Mouse (Mus musculus): ENCODE measurements around the gene Kcnj10. TPM values are rescaled to one million over a fixed set of nuclear protein-coding genes. Genes with fewer than 3 reads are reported as not detected.

The Kcnj10 gene
- polyA plus RNA-seq, 1 experiment: 0.06 TPM

DNA sequence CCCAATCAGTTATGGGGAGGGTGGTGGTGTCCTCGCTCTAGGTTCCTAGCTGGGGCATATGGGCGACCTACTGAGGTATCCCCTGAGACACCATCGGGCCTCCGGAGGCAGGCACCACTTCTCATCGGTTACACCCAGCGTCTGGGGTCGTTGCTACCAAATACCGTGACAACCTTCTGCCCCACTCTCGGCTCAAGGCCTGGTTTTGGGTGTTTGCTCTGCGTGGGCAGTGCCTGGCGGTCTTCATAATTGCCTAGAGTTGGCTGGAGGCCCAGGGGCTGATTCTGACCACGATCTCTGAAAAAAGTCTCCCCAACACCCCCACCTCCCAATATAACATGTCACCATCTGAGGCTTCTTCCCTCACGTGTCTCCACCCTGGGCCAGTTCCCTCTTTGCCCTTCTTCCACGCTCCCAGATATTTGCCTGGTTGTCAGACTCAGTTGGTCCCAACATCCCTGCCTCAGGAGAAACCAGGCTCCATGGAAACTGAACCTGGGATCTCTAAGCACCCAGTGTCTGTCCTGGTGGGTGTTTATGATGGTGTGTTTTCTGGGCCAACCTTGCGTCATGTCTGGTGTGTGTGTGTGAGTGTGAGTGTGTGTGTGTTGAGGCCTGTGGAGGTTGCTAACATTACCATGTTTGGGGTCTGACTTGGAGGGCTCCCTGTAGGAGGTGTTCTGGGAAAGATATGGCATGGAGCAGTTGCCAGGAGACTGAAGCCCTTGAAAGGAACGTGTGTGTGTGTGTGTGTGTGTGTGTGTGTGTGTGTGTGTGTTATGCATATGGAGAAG lies 28.0 kb upstream of the Kcnj10 start:
- no peaks in the 10 kb centered on the region for H3K27me3 ChIP-seq (ENCODE audit: control insufficient read depth, insufficient read depth, low read length)
- TF ChIP-seq CTCF (IDR thresholded peaks at IDR 0.05; ENCODE audit: control insufficient read depth, insufficient read depth, insufficient replicate concordance, low read depth, low read length) (no peak), POLR2A (IDR thresholded peaks at IDR 0.05; ENCODE audit: control insufficient read depth, low read depth, low read length) (no peak)
- H3K4me1 ChIP-seq (ENCODE audit: control insufficient read depth, insufficient read depth, low read length): peaks cover 5% of the 10 kb centered on the region; the same call in 1 of the 2 replicates
- H3K27ac ChIP-seq (ENCODE audit: control insufficient read depth, insufficient read depth, low read depth, low read length): no peak overlapping the region
- no peaks in the 10 kb centered on the region for H3K36me3 ChIP-seq (ENCODE audit: control insufficient read depth, insufficient read depth, low read length)
- H3K4me3 ChIP-seq (ENCODE audit: control insufficient read depth, low read depth, low read length): peak overlapping the region; percentile 77

DNA sequence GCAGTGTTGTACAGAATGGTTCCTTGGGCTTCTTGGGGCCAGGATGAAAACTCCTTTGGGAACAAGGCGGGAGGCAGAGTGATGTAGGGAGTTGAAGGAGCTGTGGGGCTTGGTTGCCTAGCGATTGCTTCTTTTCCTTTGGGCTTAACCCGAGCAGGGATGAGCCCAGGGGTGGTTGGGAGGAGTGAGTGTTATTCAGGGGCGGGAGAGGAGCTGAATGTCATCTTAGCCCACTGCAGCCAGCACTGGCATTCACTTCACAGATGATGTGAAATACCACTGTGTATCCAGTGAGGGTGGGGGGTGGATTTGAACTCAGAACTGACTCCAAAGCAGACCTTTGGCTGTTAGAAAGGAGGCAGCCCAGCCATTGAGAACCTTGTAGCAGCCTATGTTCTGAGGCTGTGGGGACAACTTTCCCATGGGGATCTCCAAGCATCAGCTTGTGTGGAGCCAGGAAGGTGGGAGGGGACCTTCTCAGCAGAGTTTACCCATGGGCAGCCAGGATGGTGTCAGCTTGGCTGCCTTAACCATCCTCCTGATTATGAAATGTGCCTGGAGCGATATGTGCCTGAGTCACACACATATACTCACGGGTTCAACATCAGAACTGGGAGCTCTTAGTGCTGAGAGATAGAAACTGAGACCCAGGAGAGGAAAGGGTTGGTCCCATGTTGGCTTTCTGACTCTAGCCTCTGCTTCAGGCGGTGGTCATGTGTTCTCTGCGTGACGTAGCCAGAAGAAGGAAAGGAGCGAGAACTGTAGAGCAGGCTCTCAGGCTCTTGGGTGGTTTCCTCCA lies 27.2 kb upstream of the Kcnj10 start:
- no peaks in the 10 kb centered on the region for H3K36me3 ChIP-seq (ENCODE audit: control insufficient read depth, insufficient read depth, low read length)
- no peak for TF ChIP-seq POLR2A (IDR thresholded peaks at IDR 0.05; ENCODE audit: control insufficient read depth, low read depth, low read length)
- no peak for TF ChIP-seq CTCF (IDR thresholded peaks at IDR 0.05; ENCODE audit: control insufficient read depth, insufficient read depth, insufficient replicate concordance, low read depth, low read length)
- H3K27me3 ChIP-seq (ENCODE audit: control insufficient read depth, insufficient read depth, low read length): no peaks in the 10 kb centered on the region
- no peak overlapping the region for H3K27ac ChIP-seq (ENCODE audit: control insufficient read depth, insufficient read depth, low read depth, low read length)
- peaks cover 10% of the 10 kb centered on the region for H3K4me1 ChIP-seq (ENCODE audit: control insufficient read depth, insufficient read depth, low read length)
- H3K4me3 ChIP-seq (ENCODE audit: control insufficient read depth, low read depth, low read length): no peak overlapping the region

DNA sequence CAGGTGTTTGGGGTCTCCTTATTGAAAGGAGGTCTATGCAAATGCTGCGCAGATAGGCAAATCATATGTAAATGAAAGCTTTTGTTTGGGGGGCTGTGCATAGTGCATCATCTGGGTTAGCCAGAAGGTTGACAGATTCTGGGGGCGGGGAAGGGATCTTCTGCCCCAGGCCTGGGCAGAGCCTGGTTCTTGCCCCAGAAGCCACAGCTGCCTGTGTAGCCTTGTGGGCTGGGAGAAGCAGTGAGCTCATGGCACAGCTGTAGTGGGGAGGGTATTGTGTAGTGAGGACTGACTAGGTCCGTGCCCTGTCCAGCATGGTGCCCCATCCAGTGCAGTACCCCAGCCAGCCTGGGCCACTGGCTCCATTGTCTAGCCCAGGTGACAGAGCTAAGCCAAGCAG lies 26.1 kb upstream of the Kcnj10 start:
- H3K27ac ChIP-seq (ENCODE audit: control insufficient read depth, insufficient read depth, low read depth, low read length): no peak overlapping the region
- H3K4me3 ChIP-seq (ENCODE audit: control insufficient read depth, low read depth, low read length): no peak overlapping the region
- no peak for TF ChIP-seq CTCF (IDR thresholded peaks at IDR 0.05; ENCODE audit: control insufficient read depth, insufficient read depth, insufficient replicate concordance, low read depth, low read length)
- TF ChIP-seq POLR2A (IDR thresholded peaks at IDR 0.05; ENCODE audit: control insufficient read depth, low read depth, low read length): no peak
- no peaks in the 10 kb centered on the region for H3K27me3 ChIP-seq (ENCODE audit: control insufficient read depth, insufficient read depth, low read length)
- H3K4me1 ChIP-seq (ENCODE audit: control insufficient read depth, insufficient read depth, low read length): peaks cover 9% of the 10 kb centered on the region
- no peaks in the 10 kb centered on the region for H3K36me3 ChIP-seq (ENCODE audit: control insufficient read depth, insufficient read depth, low read length)

DNA sequence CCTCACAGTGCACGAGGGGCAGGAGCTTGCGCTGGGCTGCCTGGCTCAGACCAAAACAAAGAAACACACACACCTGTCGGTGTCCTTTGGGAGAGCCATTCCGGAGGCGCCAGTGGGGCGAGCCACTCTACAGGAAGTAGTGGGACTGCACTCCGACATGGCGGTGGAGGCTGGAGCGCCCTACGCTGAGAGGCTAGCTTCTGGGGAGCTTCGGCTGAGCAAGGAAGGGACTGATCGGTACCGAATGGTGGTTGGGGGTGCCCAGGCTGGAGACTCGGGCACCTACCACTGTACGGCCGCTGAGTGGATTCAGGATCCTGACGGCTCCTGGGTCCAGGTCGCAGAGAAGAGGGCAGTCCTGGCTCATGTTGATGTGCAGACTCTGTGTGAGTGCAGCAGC lies 23.6 kb upstream of the Kcnj10 start:
- H3K4me1 ChIP-seq (ENCODE audit: control insufficient read depth, insufficient read depth, low read length): peaks cover 8% of the 10 kb centered on the region; the same call in 1 of the 2 replicates
- no peaks in the 10 kb centered on the region for H3K27me3 ChIP-seq (ENCODE audit: control insufficient read depth, insufficient read depth, low read length)
- H3K27ac ChIP-seq (ENCODE audit: control insufficient read depth, insufficient read depth, low read depth, low read length): no peak overlapping the region
- no peaks in the 10 kb centered on the region for H3K36me3 ChIP-seq (ENCODE audit: control insufficient read depth, insufficient read depth, low read length)
- H3K4me3 ChIP-seq (ENCODE audit: control insufficient read depth, low read depth, low read length): no peak overlapping the region
- no peak for TF ChIP-seq CTCF (IDR thresholded peaks at IDR 0.05; ENCODE audit: control insufficient read depth, insufficient read depth, insufficient replicate concordance, low read depth, low read length)
- TF ChIP-seq POLR2A (IDR thresholded peaks at IDR 0.05; ENCODE audit: control insufficient read depth, low read depth, low read length): no peak

DNA sequence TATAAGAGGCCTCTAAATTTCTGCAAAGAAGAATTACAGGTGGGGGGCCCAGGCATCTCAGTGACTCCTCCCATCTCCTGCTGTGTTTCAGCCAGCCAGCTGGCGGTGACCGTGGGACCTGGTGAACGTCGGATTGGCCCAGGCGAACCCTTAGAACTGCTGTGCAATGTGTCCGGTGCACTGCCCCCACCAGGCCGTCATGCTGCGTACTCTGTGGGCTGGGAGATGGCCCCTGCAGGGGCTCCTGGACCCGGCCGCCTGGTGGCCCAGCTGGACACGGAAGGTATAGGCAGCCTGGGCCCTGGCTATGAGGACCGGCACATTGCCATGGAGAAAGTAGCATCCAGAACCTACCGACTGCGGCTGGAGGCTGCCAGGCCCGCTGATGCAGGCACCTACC lies 23.1 kb upstream of the Kcnj10 start:
- TF ChIP-seq CTCF (IDR thresholded peaks at IDR 0.05; ENCODE audit: control insufficient read depth, insufficient read depth, insufficient replicate concordance, low read depth, low read length): no peak
- no peak for TF ChIP-seq POLR2A (IDR thresholded peaks at IDR 0.05; ENCODE audit: control insufficient read depth, low read depth, low read length)
- H3K4me1 ChIP-seq (ENCODE audit: control insufficient read depth, insufficient read depth, low read length): peaks cover 8% of the 10 kb centered on the region; the same call in 1 of the 2 replicates
- no peaks in the 10 kb centered on the region; the same call in 1 of the 2 replicates for H3K36me3 ChIP-seq (ENCODE audit: control insufficient read depth, insufficient read depth, low read length)
- no peaks in the 10 kb centered on the region for H3K27me3 ChIP-seq (ENCODE audit: control insufficient read depth, insufficient read depth, low read length)
- H3K27ac ChIP-seq (ENCODE audit: control insufficient read depth, insufficient read depth, low read depth, low read length): no peak overlapping the region
- no peak overlapping the region for H3K4me3 ChIP-seq (ENCODE audit: control insufficient read depth, low read depth, low read length)

DNA sequence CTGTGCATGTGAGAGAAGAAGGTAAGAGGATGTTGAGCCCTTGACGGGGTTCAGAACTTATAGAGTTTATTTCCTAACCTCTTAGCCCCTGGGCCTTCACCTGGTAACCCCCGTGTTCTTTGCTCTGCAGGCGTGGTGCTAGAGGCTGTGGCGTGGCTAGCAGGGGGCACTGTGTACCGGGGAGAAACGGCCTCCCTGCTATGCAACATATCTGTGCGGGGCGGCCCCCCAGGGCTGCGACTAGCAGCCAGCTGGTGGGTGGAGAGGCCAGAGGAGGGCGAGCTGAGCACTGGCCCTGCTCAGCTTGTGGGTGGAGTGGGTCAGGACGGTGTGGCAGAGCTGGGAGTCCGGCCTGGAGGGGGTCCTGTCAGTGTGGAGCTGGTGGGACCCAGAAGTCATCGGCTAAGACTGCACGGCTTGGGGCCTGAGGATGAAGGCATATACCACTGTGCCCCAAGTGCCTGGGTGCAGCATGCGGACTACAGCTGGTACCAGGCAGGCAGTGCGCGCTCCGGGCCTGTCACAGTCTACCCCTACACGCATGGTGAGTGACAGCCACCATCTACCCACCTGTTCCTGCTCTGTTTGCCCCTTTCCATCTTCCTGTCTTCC lies 22.5 kb upstream of the Kcnj10 start:
- TF ChIP-seq CTCF (IDR thresholded peaks at IDR 0.05; ENCODE audit: control insufficient read depth, insufficient read depth, insufficient replicate concordance, low read depth, low read length) (no peak), POLR2A (IDR thresholded peaks at IDR 0.05; ENCODE audit: control insufficient read depth, low read depth, low read length) (peak; percentile 21; the same call in 1 of the 2 replicates)
- no peaks in the 10 kb centered on the region; the same call in 1 of the 2 replicates for H3K36me3 ChIP-seq (ENCODE audit: control insufficient read depth, insufficient read depth, low read length)

DNA sequence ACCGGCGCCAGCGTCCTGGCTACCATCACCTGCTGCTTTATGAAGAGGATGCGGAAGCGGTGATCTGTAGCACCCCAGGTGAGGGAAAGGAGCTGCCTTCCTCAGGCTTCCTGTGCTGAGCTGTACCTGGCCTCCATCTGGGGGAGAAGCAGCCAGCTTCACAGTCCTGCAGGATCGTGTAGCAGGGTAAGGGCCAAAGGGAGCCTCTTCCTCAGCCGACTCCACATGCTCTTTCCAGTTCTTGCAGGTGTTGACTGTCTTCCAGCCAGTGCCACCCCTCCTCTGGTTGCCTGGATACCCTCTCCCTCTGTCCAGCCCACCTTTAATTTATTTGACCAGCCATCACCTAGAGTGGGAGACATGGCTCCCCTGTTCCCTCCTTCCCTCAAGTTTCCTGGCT lies 21.7 kb upstream of the Kcnj10 start:
- Histone ChIP-seq H3K4me3 (ENCODE audit: control insufficient read depth, low read depth, low read length) (no peak overlapping the region), H3K27me3 (ENCODE audit: control insufficient read depth, insufficient read depth, low read length) (no peaks in the 10 kb centered on the region), H3K27ac (ENCODE audit: control insufficient read depth, insufficient read depth, low read depth, low read length) (no peak overlapping the region), H3K36me3 (ENCODE audit: control insufficient read depth, insufficient read depth, low read length) (no peaks in the 10 kb centered on the region; the same call in 1 of the 2 replicates), H3K4me1 (ENCODE audit: control insufficient read depth, insufficient read depth, low read length) (peaks cover 6% of the 10 kb centered on the region)
- no peak for TF ChIP-seq CTCF (IDR thresholded peaks at IDR 0.05; ENCODE audit: control insufficient read depth, insufficient read depth, insufficient replicate concordance, low read depth, low read length)
- TF ChIP-seq POLR2A (IDR thresholded peaks at IDR 0.05; ENCODE audit: control insufficient read depth, low read depth, low read length): 0 out of 2 replicates have a peak, but pooled peaks have one; percentile 18

More for the DNA sequence above, 22.5 kb upstream of the Kcnj10 start:
- Histone ChIP-seq H3K27me3 (ENCODE audit: control insufficient read depth, insufficient read depth, low read length) (no peaks in the 10 kb centered on the region), H3K4me1 (ENCODE audit: control insufficient read depth, insufficient read depth, low read length) (peaks cover 6% of the 10 kb centered on the region; the same call in 1 of the 2 replicates), H3K27ac (ENCODE audit: control insufficient read depth, insufficient read depth, low read depth, low read length) (no peak overlapping the region), H3K4me3 (ENCODE audit: control insufficient read depth, low read depth, low read length) (no peak overlapping the region)
